Mouse (Mus musculus): ENCODE measurements around the gene Tnfrsf17. TPM values are rescaled to one million over a fixed set of nuclear protein-coding genes. Genes with fewer than 3 reads are reported as not detected.

The Tnfrsf17 gene
- total RNA-seq (2023): not detected in 2 replicates

GRCm38 (mm10) chr16:11313512-11313911 lies at the start of gene Tnfrsf17:
Gene Tnfrsf17 (plus strand): TSS chr16:11313812.

GRCm38 (mm10) chr16:11322409-11323323 lies 9.1 kb downstream of the Tnfrsf17 start, which contains the start of gene Snx29:
Gene Snx29 (plus strand): TSS chr16:11322908.

Other genes starting within 250 kb of the Tnfrsf17 start
- gene Litaf, start 247.7 kb upstream of the Tnfrsf17 start, total RNA-seq (2023): 423 and 473 TPM in 2 replicates
- 21.0 and 22.3 TPM in 2 replicates for gene Txndc11, start 179.2 kb upstream of the Tnfrsf17 start, total RNA-seq (2023)
- 234 and 395 TPM in 2 replicates for gene Zc3h7a, start 137.4 kb upstream of the Tnfrsf17 start, total RNA-seq (2023)
- gene Rsl1d1, start 110.5 kb upstream of the Tnfrsf17 start, total RNA-seq (2023): 28.9 and 39.3 TPM in 2 replicates
- 33.3 and 36.9 TPM in 2 replicates for gene Gspt1, start 59.5 kb upstream of the Tnfrsf17 start, total RNA-seq (2023)
- gene Snx29, start 9.1 kb downstream of the Tnfrsf17 start, total RNA-seq (2023): 18.6 and 30.6 TPM in 2 replicates

Measured in neutrophil, adult 65 days (primary cell).